Mouse (Mus musculus) right cerebral cortex, postnatal 36 days (tissue): ENCODE results near the gene Ccdc136.
"Not testable (repeated sequence)": the region's sequence is repeated elsewhere in the genome, so short reads cannot be mapped to it uniquely, and the experiment has no call there.

ENCODE experiments used
- DNase-seq, 2 experiments: peaks; one replicate each; pipeline ENCODE4 v3.0.0; 2022; ENCODE audit warnings: low spot score in 2 of 2, mixed read lengths in 1 of 2

The Ccdc136 gene

DNA sequence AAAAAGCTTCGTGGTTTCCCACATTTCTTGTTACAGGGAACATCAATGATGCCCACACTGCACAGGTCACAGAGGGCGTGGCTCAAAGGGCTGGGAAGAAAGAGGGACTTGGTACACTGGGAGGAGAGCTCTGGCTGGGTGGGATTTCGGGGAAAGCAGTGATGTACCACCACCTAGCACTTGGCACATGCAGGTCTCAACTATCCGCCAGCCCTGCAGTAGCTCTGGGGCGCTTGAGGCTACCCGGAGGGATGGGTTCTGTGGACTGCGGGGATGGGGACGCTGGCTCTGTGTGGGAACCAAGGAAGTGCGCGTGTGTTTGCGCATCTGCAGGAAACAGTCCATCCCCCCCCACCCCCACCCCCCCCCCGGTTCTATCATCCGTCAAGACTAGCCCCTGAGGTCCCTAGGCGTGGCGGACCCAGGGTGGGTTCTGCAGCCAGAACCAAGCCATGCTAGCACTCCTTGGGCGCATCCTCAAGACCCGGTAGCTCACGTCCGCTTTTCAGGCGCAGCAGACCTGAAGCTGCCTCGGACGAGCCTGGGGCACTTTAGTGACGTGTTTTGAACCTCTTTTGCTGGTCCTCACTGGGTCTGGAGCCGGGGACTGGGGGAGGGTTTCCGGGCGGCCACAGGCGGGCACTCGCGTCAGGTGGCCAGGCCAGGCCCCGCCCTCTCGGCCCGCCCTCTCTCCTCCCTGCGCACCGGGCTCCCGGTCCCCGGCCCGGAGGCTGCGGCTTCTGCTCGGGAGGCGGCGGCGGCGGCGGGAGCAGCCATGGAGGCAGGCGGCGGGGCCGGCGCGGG is at the start of gene Ccdc136:
Ccdc136 (plus strand) TSS at position 400 of the 804 bp plus-strand sequence.
- peak; percentile 74 to 82 for DNase-seq

DNA sequence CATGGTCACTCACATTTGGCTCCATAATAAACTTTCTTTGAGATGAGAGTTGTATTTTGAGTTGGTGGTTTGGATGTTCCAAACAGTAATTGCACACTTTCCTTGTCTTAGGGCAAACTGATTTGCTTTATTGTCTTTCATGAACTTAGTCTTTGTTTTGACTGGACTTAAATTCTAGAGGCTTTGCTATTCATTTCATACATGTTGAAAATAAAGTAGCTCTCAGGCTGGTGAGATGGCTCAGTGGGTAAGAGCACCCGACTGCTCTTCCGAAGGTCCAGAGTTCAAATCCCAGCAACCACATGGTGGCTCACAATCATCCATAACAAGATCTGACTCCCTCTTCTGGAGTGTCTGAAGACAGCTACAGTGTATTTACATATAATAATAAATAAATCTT is 49.6 kb upstream of the Ccdc136 start:
- DNase-seq = not testable (repeated sequence)

DNA sequence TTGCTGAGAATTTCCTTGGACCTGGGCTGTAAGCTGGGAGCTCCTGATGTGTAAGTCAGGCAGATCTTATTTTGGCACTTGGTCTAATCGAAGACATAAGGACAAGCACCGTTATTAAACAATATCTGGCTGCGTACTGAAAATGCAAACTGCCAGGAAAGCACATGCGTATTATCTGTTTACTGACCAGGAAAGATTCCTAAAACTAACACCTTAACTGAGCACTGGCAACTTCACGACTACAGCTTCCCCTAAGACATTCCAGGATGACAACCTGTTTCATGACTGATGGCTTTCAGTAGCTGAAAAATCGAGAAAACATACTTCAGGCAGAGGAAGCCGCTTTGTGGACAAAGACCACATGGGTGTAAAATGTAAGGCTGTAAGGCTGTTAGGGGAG is 48.9 kb upstream of the Ccdc136 start:
- DNase-seq = no peak

DNA sequence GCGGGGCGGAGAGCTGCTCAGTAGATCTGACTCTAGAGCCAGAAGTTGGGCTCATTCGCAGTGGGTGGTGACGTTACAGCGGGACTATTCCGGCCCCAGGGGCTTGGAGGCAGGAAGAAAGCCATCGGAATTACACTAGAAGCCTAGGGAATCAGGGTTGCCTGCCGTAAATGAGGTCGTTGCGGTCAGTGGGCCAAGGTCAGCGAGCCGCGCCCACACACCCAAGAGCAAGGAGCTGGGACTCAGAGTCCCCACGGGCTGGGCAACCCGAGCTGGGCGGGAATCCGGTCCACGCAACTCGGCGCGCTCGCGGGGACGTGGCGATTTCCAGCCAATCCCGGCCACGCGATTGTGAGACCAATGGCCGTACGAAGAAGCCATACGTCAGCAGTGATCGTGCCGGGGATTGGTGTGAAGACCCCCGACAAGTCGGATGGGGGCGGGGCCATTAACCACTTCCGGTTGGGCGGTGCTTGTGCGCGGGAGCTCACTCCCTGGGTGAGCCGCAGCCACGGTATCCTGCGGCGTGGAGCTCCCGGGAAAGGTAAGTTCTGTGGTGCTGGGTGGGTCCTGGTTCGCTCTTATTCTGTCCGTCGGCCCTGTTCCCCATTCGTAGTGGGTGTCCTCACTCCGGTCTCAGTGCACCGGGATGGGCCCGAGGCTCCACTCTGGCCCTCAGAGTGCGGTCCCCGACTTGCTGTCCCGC is 48.3 kb upstream of the Ccdc136 start, which contains the start of gene Calu:
Calu (plus strand) TSS at position 405 of the 706 bp plus-strand sequence.
- peak; percentile 99 for DNase-seq

DNA sequence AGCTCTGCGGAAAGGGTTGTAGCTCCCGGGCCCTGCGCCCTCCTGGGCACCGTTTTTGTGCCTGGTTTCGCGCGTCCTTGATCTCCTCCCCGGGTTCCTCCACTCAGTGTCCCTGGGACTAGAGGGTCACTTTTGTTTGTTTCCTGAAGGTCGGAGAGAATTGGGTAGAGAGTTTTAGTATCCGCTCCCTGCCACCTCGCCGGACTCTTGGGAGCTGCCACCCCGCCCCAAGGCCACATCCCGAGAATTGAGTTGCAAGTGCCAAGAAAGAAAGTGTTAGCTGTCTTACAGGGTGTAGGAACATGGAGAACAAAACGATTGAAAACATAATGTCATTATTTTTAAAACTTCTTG is 47.8 kb upstream of the Ccdc136 start:
- no peak for DNase-seq

DNA sequence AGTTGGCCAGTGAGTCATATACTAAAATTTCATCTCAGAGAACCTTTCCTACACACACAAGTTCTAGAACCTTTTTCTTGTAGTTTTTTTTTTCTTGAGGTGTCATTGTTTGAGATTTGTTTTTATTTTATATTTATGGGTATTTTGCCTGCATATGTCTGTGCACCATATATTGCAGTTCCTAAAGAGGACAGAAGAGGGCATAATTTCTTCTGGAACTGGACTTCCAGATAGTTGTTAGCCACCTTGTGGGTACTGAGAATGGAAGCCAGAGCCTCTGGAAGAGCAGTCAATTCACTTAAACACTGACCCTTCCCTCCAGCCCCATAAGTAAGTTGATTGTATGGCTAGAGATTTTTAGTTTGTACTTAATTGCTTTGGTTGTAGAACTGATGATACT is 44.5 kb upstream of the Ccdc136 start:
- no peak for DNase-seq

DNA sequence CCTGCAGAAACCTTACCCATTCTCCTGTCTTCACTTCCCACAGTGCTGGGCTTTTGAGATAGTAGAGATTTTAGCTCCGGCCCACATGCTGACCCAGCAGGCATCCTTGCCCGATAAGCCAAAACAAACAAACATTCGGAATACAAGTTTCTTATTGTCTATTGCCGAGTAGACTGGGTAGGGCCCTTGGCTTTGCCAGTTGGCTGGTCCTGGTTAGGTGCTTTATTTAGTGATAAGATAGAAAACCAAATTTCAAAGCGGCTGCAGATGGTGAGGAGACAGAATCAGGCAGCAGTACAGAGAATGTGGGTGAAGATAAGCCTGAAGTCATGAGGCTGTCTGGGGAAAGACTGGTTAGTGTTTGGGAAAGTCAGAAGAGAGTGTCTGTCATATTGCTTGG is 43.3 kb upstream of the Ccdc136 start:
- DNase-seq = no peak

DNA sequence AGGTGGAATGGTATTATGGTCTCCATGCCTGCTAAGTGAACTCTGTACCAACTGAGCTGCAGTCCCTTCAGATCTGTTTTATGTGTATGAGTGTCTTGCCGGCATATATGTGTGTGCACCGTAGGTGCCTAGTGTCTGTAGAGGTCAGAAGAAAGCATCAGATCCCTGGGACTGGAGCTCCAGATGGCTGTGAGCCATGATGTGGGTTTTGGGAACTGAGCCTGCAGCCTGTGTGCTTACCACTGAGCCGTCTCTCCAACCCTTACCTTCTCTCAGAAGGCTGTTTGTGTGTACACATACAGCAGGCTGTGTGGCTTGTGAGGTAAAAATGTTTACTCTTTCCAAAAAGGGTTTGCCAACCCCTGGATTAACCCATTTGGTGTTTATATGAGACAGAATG is 36.7 kb upstream of the Ccdc136 start:
- no peak for DNase-seq

DNA sequence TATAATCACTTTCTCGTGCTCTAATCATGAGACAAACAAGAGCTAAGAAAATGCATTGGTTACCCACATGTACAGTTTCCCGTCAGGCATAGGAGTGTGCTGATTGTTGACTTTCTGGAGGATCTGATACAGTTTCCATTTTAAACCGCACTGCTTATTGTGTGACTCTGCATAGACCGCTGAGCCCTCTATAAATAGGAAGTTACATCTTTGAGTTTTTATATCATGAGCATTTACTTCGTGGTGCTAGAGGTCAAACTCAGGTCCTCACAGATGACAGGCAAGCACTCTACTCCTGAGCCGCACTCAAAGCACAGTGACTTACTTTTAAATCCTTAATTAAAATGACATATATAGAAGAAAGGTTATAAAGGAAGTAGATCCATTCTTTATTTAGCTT is 35.9 kb upstream of the Ccdc136 start:
- no peak for DNase-seq

DNA sequence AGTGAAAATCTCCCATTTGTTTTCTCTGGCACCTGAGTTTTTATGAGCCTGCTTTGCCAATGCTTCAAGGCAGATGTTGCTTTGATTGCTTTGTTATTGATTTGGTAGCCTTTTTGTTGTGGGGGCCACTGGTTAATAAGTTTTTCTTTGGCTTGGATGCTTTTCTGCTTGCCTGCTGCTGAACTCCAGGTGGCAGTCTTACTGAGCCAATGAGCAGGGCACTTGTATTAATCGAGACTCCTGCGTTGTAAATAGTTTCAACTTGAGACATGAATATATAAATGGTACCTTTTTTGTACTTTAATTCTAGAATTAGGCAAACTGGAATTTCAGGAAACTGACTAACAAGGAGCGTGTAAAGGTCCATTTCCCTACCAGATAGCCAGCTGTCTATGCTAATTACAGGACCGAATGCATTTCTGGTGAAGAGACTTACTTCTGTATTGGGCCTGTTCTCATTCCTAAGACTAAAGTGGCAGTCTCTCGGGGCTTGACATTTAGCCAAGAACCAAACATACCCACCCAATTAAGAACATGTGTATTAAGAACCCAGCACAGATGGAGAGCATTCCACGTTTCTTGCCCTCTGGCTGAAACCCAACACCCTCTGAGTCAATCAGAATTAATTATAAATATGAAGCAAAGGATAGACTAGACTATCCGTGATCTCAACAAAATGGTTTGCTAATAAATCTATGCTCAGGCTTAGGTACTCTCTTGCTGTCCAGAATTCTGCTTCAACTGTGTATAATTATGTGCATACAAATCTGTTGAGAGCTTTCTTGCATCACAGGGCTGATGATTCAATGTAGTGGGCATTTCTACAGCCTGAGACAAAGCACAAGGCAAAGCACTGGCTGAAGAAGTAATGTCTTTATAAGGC is 33.6 kb upstream of the Ccdc136 start:
- no peak for DNase-seq

DNA sequence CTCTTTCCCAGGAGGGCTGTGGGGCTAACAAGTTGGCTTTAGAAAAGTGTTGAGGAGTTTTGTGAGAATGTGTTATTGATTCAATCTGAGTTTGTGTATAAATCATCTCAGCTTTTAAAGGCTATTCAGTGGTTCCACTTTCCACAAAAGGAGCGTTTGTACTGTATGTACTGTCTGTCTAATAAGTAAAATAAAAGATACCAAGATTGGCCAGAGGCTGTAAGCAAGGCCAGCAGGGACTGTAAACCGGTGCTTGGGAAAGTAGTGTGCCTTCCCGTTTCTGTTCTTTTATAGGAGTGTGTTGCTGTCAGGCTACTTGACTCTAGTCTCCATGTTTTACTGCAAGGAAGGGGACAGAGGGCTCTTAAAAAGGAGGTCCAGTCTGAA is 33.0 kb upstream of the Ccdc136 start:
- no peak for DNase-seq

DNA sequence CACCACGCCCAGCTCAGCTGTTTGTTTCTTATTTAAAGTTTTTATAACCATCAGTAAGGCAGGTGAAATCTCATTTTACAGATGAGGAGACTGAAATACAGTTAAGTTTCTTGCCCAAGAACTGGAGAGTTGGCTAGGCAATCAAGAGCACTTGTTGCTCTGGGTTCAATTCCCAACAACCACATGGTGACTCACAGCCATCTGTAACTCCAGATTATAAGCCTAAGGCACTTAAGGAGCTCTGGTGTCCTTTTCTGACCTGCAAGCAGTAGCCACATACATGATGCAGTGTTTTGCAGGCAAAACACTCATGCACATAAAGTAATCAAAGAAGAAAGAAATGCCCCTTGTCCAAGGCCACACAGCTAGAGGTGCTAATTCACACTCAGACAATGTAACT is 30.8 kb upstream of the Ccdc136 start:
- DNase-seq = no peak

DNA sequence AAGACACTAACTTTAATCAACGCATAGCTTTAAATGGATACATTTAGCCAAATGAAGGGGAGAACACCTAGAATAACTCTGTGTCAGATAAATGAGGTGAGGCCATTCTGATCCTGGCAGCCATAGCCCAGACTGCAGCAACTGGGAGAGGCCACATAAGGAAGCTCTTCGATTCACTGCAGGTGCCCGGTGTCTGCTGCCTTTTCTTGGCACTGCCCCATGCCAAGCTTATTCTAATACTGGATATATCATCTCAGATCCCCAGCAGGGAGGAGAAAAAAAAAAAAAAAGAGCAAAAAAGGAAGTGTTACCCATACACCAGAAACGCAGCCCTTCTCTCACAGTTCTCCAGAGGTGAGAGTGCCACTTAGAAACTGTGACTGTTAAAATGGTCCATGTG is 18.7 kb upstream of the Ccdc136 start:
- no peak for DNase-seq

DNA sequence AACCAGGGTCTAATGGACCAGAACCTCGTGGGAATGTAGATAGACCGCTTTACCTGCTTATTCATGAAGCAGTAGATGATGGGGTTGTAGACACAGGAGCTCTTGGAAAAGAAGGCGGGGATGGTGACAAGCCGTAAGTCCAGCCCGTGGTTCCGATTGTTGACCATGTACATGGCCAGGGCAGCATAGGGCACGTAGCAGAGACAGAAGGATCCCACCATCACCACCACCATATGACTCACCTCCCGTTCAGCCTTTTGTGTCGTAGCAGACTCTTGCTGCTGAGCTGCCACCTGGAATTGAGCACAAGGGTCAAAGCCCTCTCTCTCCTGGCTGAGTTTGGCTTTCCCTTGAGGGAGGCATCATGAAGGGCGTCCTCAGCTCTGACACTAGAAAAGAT is 17.4 kb upstream of the Ccdc136 start:
- DNase-seq = no peak

DNA sequence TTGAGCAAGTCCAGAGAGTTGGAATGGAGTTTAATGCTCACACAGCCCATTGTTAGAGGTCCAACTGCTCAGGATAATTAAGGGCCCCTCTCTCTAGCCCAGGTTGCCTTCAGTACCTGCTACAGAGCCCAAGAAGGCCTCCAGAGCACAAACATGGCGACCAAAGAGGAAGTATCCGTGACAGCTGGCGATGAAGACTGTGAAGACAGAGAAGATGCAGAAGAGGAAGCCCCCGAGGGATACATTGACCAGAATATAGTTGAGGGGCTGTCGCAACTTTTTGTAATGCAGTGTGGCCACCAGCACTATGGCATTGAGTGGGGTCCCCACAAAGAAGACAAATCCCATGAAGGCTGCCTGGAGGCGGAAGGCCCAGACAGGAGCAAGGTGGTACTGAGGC is 16.2 kb upstream of the Ccdc136 start:
- no peak for DNase-seq

DNA sequence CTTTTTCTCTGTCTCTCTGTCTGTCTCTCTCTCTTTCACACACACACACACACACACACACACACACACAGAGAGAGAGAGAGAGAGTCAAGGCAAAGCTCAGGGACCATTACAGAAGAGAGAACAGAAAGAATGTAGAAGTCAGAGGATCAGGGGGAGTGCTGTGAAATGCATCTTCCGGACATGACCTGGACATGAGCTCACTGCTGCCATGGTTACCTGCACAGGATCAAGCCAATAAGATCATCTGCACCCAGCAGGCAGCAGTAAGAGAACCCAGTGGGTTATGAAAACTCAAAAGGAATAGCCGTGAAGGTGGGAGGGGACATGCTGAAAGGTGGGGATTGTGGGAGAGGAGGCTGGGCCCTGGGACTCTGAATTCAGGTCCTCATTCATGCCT is 13.7 kb upstream of the Ccdc136 start:
- DNase-seq = no peak

DNA sequence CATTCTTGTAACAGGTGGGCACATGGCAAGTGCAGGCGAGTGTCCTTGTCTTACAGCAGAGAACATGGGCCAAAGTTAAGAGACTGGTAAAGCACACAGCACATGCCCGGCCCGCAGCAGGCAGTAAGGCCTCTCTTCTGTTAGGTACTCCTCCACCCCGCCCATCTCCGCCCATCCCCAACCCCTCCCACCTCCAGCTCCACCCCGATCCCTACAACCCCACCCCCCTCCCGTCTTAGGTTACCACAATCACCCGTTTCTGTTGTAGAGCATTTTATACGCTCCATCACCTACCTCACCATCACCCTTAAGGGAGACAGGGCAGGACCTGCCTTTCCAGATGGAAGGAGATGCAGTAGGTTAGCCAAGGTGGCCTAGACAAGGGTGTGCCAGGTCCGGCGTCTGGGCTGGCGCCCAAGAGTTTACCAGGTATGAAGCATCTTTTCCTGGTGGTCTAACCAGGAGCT is 8.0 kb upstream of the Ccdc136 start, which contains the start of gene Opn1sw:
Opn1sw (minus strand) TSS at position 417 of the 467 bp plus-strand sequence.
- no peak for DNase-seq

DNA sequence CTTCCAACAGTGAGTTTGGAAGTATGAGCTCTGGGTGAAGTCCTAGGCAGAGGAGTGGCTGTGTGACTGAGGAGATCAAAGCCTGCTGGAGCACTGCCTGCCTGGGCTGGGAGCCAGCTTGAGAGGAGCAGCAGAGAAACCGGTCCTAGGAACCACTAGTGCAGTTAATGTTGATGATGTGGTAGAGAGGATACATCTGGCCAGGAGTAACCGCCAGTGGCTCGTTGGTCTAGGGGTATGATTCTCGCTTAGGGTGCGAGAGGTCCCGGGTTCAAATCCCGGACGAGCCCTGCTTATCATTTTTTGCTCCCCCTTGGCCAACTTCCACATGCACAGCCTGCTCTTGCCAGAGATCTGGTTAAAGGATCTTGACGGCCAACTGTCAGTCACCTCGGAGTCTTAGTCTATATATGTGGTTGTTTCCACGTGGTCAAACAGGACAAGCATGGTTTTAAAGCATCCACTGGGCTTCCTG is 7.5 kb upstream of the Ccdc136 start:
- peak; percentile 70 to 72 for DNase-seq

DNA sequence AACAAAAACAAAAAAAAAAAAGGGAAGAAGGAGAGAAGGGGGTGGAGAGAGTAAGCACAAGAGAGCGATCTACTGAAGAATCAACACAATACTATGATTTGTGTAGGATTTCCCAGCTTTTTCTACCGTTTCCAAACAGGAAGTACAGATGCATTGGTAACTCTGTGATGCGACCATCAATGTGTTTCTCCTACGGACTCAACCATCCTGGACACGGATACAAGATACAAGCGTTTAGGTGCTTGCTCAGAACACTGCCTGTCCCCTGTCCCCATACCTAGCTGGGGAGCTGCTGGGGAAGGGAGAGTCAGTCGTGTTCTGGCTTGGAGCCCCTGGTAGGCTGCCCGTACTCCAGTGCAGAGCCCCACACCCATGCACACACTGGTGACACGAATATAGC is 6.7 kb upstream of the Ccdc136 start:
- no peak for DNase-seq

DNA sequence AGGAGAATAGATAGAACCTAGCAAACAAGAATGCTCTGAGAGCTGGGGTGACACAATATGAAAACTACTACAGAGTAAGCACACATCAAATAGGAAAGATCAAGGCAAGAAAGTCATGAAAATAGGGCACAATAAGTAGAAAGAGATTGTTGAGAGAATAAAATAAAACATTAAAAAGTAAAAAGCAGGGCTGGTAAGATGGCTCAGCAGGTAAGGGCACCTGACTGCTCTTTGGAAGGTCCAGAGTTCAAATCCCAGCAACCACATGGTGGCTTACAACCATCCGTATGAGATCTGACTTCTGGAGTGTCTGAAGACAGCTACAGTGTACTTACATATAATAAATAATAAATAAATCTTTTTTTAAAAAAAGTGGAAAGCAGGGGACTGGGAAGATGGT is 5.6 kb upstream of the Ccdc136 start:
- not testable (repeated sequence) for DNase-seq

DNA sequence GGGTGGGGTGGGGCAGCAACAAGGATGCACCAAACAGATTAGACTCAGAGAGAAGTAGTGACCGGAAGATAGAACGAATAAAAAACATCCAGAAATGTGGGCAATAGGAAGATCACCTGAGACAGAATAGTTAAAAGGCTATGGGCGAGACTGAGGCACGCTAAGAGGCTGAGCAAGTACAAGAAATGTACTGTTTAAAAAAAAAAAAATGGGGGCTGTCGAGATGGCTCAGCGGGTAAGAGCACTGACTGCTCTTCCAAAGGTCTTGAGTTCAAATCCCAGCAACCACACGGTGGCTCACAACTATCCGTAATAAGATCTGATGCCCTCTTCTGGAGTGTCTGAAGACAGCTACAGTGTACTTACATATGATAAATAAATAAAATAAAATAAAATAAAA is 4.9 kb upstream of the Ccdc136 start:
- DNase-seq = not testable (repeated sequence)

DNA sequence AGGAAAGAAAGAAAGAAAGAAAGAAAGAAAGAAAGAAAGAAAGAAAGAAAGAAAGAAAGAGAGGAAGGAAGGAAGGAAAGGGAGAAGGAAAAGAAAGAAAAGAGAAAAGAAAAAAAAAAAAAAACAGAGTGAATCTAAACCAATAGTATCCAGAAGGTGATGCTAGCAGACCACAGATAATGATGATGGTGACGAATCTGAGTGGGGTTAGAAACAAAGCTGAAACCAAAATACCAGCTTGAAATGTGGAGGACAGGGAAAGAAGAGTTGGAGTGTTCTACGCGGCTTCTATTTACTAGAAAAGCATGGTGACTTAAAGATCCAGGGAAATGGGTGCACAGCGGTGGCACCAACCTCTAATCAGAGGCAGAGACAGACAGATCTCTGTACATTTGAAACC is 4.3 kb upstream of the Ccdc136 start:
- no peak for DNase-seq
